Mouse (Mus musculus): Measurements from ENCODE around the gene Tnfrsf8.

- TF ChIP-seq CTCF (conservative IDR thresholded peaks at IDR 0.05 in 1 of 2, IDR thresholded peaks at IDR 0.05 in 1 of 2; ENCODE audit: low read depth in 2 of 2, low read length in 2 of 2) (no peak), POLR2A (IDR thresholded peaks at IDR 0.05; ENCODE audit: low read depth, low read length) (no peak), MEF2A (IDR thresholded peaks at IDR 0.05; ENCODE audit: borderline replicate concordance, low read depth, low read length) (no peak), EP300 (IDR thresholded peaks at IDR 0.05; ENCODE audit: low read length) (no peak), ZKSCAN1 (IDR thresholded peaks at IDR 0.05; ENCODE audit: borderline replicate concordance, low read depth, low read length) (no peak), MAFK (IDR thresholded peaks at IDR 0.05; ENCODE audit: insufficient replicate concordance, low read length) (no peak), CHD2 (IDR thresholded peaks at IDR 0.05; ENCODE audit: low read length) (no peak), SIN3A (IDR thresholded peaks at IDR 0.05; ENCODE audit: low read length) (no peak), TCF12 (IDR thresholded peaks at IDR 0.05; ENCODE audit: low read depth, low read length) (no peak), GABPA (IDR thresholded peaks at IDR 0.05; ENCODE audit: insufficient replicate concordance, low read depth, low read length) (no peak), PAX5 (IDR thresholded peaks at IDR 0.05; ENCODE audit: low read length) (no peak), POLR2AphosphoS2 (IDR thresholded peaks at IDR 0.05; ENCODE audit: low read depth, low read length) (no peak)
Measured at GRCm38 (mm10) chr4:145263583-145263982, 51.4 kb downstream of the Tnfrsf8 start.
